Mouse (Mus musculus) macrophage (primary cell): Measurements from ENCODE around the gene Nat8f1. TPM values are rescaled to one million over a fixed set of nuclear protein-coding genes. Genes with fewer than 3 reads are reported as not detected.
A peak's percentile ranks its signal among the peaks of the same experiment; 100 is the strongest.
"Not testable (repeated sequence)": the region's sequence is repeated elsewhere in the genome, so short reads cannot be mapped to it uniquely, and the experiment has no call there.

ENCODE experiments used
- H3K27ac ChIP-seq: fragments of 350-480 bp; formaldehyde crosslinking; 2 replicates; pipeline ENCODE4 v1.9.0; 2021
- H3K36me3 ChIP-seq: fragments of 350-480 bp; formaldehyde crosslinking; 2 replicates; pipeline ENCODE4 v1.9.0; 2021; ENCODE audit errors: inconsistent target
- H3K4me3 ChIP-seq: fragments of 350-480 bp; formaldehyde crosslinking; 2 replicates; pipeline ENCODE4 v1.9.0; 2021; ENCODE audit errors: inconsistent target
- H3K79me2 ChIP-seq: fragments of 350-480 bp; formaldehyde crosslinking; 2 replicates; pipeline ENCODE4 v1.9.0; 2021; ENCODE audit errors: inconsistent target
- WGBS: methylation state at CpG from one replicate; pipeline ENCODE4 v1.1.7; 2026; ENCODE audit warnings: inconsistent platforms; ENCODE audit not compliant: missing documents; 5-methylcytosine and 5-hydroxymethylcytosine counted together
- polyA plus RNA-seq: library from polyadenylated mRNA; stranded (reverse); fragments of 250-400 nt; gene quantifications from 3 replicates; pipeline ENCODE4 v1.2.4, GENCODE M21; 2018; ENCODE audit warnings: inconsistent platforms

The Nat8f1 gene
- polyA plus RNA-seq, 1 experiment from 2014 or later, result 0.87 TPM

- H3K79me2 ChIP-seq, result peaks cover 19% of the 10 kb centered on the region
These were observed 8.2 kb upstream of the Nat8f1 start for GRCm38 (mm10) chr6:85923643-85924042.

GRCm38 (mm10) chr6:85919401-85919800 lies 3.9 kb upstream of the Nat8f1 start:
- Histone ChIP-seq H3K79me2 (peaks cover 29% of the 10 kb centered on the region), H3K36me3 (peaks cover 16% of the 10 kb centered on the region; the same call in 1 of the 2 replicates), H3K4me3 (no peak overlapping the region), H3K27ac (no peak overlapping the region)
- 90% methylated on average over 4 of the region's 4 CpGs for WGBS

More at GRCm38 (mm10) chr6:85923643-85924042, 8.2 kb upstream of the Nat8f1 start:
- no peak overlapping the region for H3K4me3 ChIP-seq
- 100% methylated on average over 1 of the region's 1 CpGs for WGBS
- peaks cover 54% of the 10 kb centered on the region for H3K36me3 ChIP-seq
- no peak overlapping the region for H3K27ac ChIP-seq

GRCm38 (mm10) chr6:85918341-85918740 lies 2.9 kb upstream of the Nat8f1 start:
- H3K36me3 ChIP-seq, result peaks cover 12% of the 10 kb centered on the region; the same call in 1 of the 2 replicates
- WGBS, result 78% methylated on average over 3 of the region's 3 CpGs
- H3K4me3 ChIP-seq, H3K27ac ChIP-seq: not testable (repeated sequence)
- peaks cover 29% of the 10 kb centered on the region for H3K79me2 ChIP-seq

- peak overlapping the region; percentile 68 for H3K27ac ChIP-seq
- peaks cover 29% of the 10 kb centered on the region for H3K79me2 ChIP-seq
- WGBS, result 92% methylated on average over 3 of the region's 6 CpGs
- peak overlapping the region; percentile 44 for H3K4me3 ChIP-seq
- peaks cover 5% of the 10 kb centered on the region; the same call in 1 of the 2 replicates for H3K36me3 ChIP-seq
These were observed 1.1 kb upstream of the Nat8f1 start for GRCm38 (mm10) chr6:85916596-85916995.

- WGBS, result 0% methylated on average over 11 of the region's 11 CpGs
- no peaks in the 10 kb centered on the region for H3K36me3 ChIP-seq
- H3K4me3 ChIP-seq, result peak overlapping the region; percentile 88
- H3K27ac ChIP-seq, result peak overlapping the region; percentile 63
- peaks cover 24% of the 10 kb centered on the region for H3K79me2 ChIP-seq
These were observed 347 bp downstream of the Nat8f1 start for GRCm38 (mm10) chr6:85915141-85915538.

- no peak within 1 kb of the TSS for H3K4me3 ChIP-seq
- no peak within 1 kb of the TSS for H3K27ac ChIP-seq
- H3K79me2 ChIP-seq, result peaks cover 2% of the 10 kb centered on the region; the same call in 1 of the 2 replicates
- no peaks in the 10 kb centered on the region for H3K36me3 ChIP-seq
- WGBS, result 37% methylated on average over 3 of the region's 3 CpGs
These were observed 3.9 kb downstream of the Nat8f1 start, which contains the start of gene Tprkb for GRCm38 (mm10) chr6:85911587-85911986. TSS of gene Tprkb (plus strand) at chr6:85911865.

- Histone ChIP-seq H3K4me3 (no peak overlapping the region), H3K79me2 (no peaks in the 10 kb centered on the region), H3K27ac (no peak overlapping the region), H3K36me3 (no peaks in the 10 kb centered on the region)
- WGBS, result 100% methylated on average over 1 of the region's 1 CpGs
These were observed 5.8 kb downstream of the Nat8f1 start for GRCm38 (mm10) chr6:85909704-85910103.

- Histone ChIP-seq H3K27ac (no peak overlapping the region), H3K36me3 (no peaks in the 10 kb centered on the region), H3K4me3 (no peak overlapping the region), H3K79me2 (no peaks in the 10 kb centered on the region)
- WGBS, result 74% methylated on average over 3 of the region's 3 CpGs
These were observed 7.1 kb downstream of the Nat8f1 start for GRCm38 (mm10) chr6:85908341-85908740.

- H3K27ac ChIP-seq, H3K4me3 ChIP-seq, H3K79me2 ChIP-seq, H3K36me3 ChIP-seq: not testable (repeated sequence)
- WGBS, result 95% methylated on average over 2 of the region's 2 CpGs
These were observed 8.6 kb downstream of the Nat8f1 start for GRCm38 (mm10) chr6:85906911-85907351.

- not testable (repeated sequence) for H3K79me2 ChIP-seq, H3K36me3 ChIP-seq, H3K27ac ChIP-seq
- H3K4me3 ChIP-seq, result peak within 1 kb of the TSS; percentile 5; the same call in 1 of the 2 replicates
- 53% methylated on average over 11 of the region's 20 CpGs for WGBS
These were observed 10.8 kb downstream of the Nat8f1 start, which contains the start of gene Nat8f4 for GRCm38 (mm10) chr6:85904642-85905061. TSS of gene Nat8f4 (minus strand) at chr6:85904884.

GRCm38 (mm10) chr6:85902303-85902702 lies 13.2 kb downstream of the Nat8f1 start:
- no peak overlapping the region for H3K27ac ChIP-seq

GRCm38 (mm10) chr6:85898596-85899475 lies 16.7 kb downstream of the Nat8f1 start:
- H3K4me3 ChIP-seq, H3K36me3 ChIP-seq, H3K27ac ChIP-seq, H3K79me2 ChIP-seq: not testable (repeated sequence)
- 86% methylated on average over 6 of the region's 8 CpGs for WGBS

More at GRCm38 (mm10) chr6:85902303-85902702, 13.2 kb downstream of the Nat8f1 start:
- Histone ChIP-seq H3K79me2 (no peaks in the 10 kb centered on the region), H3K36me3 (no peaks in the 10 kb centered on the region), H3K4me3 (no peak overlapping the region)
- WGBS, result 84% methylated on average over 2 of the region's 2 CpGs

GRCm38 (mm10) chr6:85895061-85895648 lies 20.3 kb downstream of the Nat8f1 start:
- H3K4me3 ChIP-seq, H3K27ac ChIP-seq, H3K36me3 ChIP-seq, H3K79me2 ChIP-seq: not testable (repeated sequence)
- 70% methylated on average over 25 of the region's 25 CpGs for WGBS

- WGBS, result 93% methylated on average over 2 of the region's 2 CpGs
These were observed 26.5 kb downstream of the Nat8f1 start for GRCm38 (mm10) chr6:85888961-85889360.

GRCm38 (mm10) chr6:85884311-85884710 lies 31.2 kb downstream of the Nat8f1 start:
- Histone ChIP-seq H3K79me2 (no peaks in the 10 kb centered on the region), H3K4me3 (no peak overlapping the region), H3K27ac (no peak overlapping the region), H3K36me3 (no peaks in the 10 kb centered on the region)
- 86% methylated on average over 1 of the region's 1 CpGs for WGBS

More at GRCm38 (mm10) chr6:85888961-85889360, 26.5 kb downstream of the Nat8f1 start:
- Histone ChIP-seq H3K79me2 (no peaks in the 10 kb centered on the region), H3K27ac (no peak overlapping the region), H3K36me3 (no peaks in the 10 kb centered on the region), H3K4me3 (no peak overlapping the region)
